Mouse (Mus musculus): ENCODE data around the gene Tmem106a. TPM values are rescaled to one million over a fixed set of nuclear protein-coding genes. Genes with fewer than 3 reads are reported as not detected.
"Not testable (repeated sequence)": the region's sequence is repeated elsewhere in the genome, so short reads cannot be mapped to it uniquely, and the experiment has no call there.

The Tmem106a gene
- polyA plus RNA-seq, 1 experiment from 2014 or later: 1.5 TPM

GRCm38 (mm10) chr11:101610445-101610844 lies 28.4 kb downstream of the Tmem106a start:
- H3K27me3 ChIP-seq (ENCODE audit: poor library complexity, severe bottlenecking): no peaks in the 10 kb centered on the region
- DNase-seq (ENCODE audit: extremely low spot score, low spot score): no peak
- no peak overlapping the region for H3K27ac ChIP-seq
- H3K4me3 ChIP-seq: no peak overlapping the region
- H3K9me3 ChIP-seq: no peaks in the 10 kb centered on the region
- H3K4me1 ChIP-seq: peaks cover 27% of the 10 kb centered on the region
- no peaks in the 10 kb centered on the region for H3K36me3 ChIP-seq (replicated peaks)
- 42% methylated on average over 11 of the region's 11 CpGs for WGBS

GRCm38 (mm10) chr11:101613596-101613995 lies 31.6 kb downstream of the Tmem106a start:
- Histone ChIP-seq H3K27me3 (ENCODE audit: poor library complexity, severe bottlenecking) (no peaks in the 10 kb centered on the region), H3K36me3 (replicated peaks) (no peaks in the 10 kb centered on the region), H3K4me3 (no peak overlapping the region), H3K4me1 (peaks cover 51% of the 10 kb centered on the region), H3K9me3 (no peaks in the 10 kb centered on the region), H3K27ac (no peak overlapping the region)
- WGBS: 81% methylated on average over 6 of the region's 6 CpGs
- DNase-seq (ENCODE audit: extremely low spot score, low spot score): no peak

- DNase-seq (ENCODE audit: extremely low spot score, low spot score): no peak
- Histone ChIP-seq H3K27me3 (ENCODE audit: poor library complexity, severe bottlenecking) (no peaks in the 10 kb centered on the region), H3K4me3 (no peak overlapping the region), H3K36me3 (replicated peaks) (no peaks in the 10 kb centered on the region), H3K27ac (no peak overlapping the region), H3K9me3 (no peaks in the 10 kb centered on the region), H3K4me1 (peaks cover 54% of the 10 kb centered on the region)
- WGBS: 65% methylated on average over 4 of the region's 4 CpGs
Observed at GRCm38 (mm10) chr11:101614116-101614515, 32.1 kb downstream of the Tmem106a start.

- Histone ChIP-seq H3K4me3 (no peak overlapping the region), H3K27ac (no peak overlapping the region), H3K9me3 (no peaks in the 10 kb centered on the region), H3K4me1 (peaks cover 52% of the 10 kb centered on the region), H3K27me3 (ENCODE audit: poor library complexity, severe bottlenecking) (no peaks in the 10 kb centered on the region), H3K36me3 (replicated peaks) (no peaks in the 10 kb centered on the region)
- 87% methylated on average over 6 of the region's 6 CpGs for WGBS
- DNase-seq (ENCODE audit: extremely low spot score, low spot score): no peak
Observed at GRCm38 (mm10) chr11:101615380-101615779, 33.3 kb downstream of the Tmem106a start.

- peaks cover 47% of the 10 kb centered on the region for H3K4me1 ChIP-seq
- DNase-seq (ENCODE audit: extremely low spot score, low spot score): no peak
- WGBS: 95% methylated on average over 8 of the region's 8 CpGs
- H3K27me3 ChIP-seq (ENCODE audit: poor library complexity, severe bottlenecking): no peaks in the 10 kb centered on the region
- no peak overlapping the region for H3K27ac ChIP-seq
- no peaks in the 10 kb centered on the region for H3K36me3 ChIP-seq (replicated peaks)
- H3K9me3 ChIP-seq: no peaks in the 10 kb centered on the region
- H3K4me3 ChIP-seq: no peak overlapping the region
Observed at GRCm38 (mm10) chr11:101616104-101616503, 34.1 kb downstream of the Tmem106a start.

- H3K9me3 ChIP-seq: no peaks in the 10 kb centered on the region
- peak overlapping the region; percentile 84 for H3K27ac ChIP-seq
- peak; percentile 24 for DNase-seq (ENCODE audit: extremely low spot score, low spot score)
- no peaks in the 10 kb centered on the region for H3K36me3 ChIP-seq (replicated peaks)
- no peaks in the 10 kb centered on the region for H3K27me3 ChIP-seq (ENCODE audit: poor library complexity, severe bottlenecking)
- peaks cover 47% of the 10 kb centered on the region for H3K4me1 ChIP-seq
- H3K4me3 ChIP-seq: peak overlapping the region; percentile 42
- WGBS: 15% methylated on average over 18 of the region's 18 CpGs
Observed at GRCm38 (mm10) chr11:101616948-101617767, 35.1 kb downstream of the Tmem106a start.

GRCm38 (mm10) chr11:101617849-101618248 lies 35.8 kb downstream of the Tmem106a start:
- Histone ChIP-seq H3K27ac (peak overlapping the region; percentile 84), H3K36me3 (replicated peaks) (no peaks in the 10 kb centered on the region), H3K27me3 (ENCODE audit: poor library complexity, severe bottlenecking) (no peaks in the 10 kb centered on the region), H3K4me3 (peak overlapping the region; percentile 42), H3K9me3 (no peaks in the 10 kb centered on the region), H3K4me1 (peaks cover 47% of the 10 kb centered on the region)
- 6% methylated on average over 8 of the region's 8 CpGs for WGBS
- peak; percentile 83 for DNase-seq (ENCODE audit: extremely low spot score, low spot score)

- DNase-seq (ENCODE audit: extremely low spot score, low spot score): no peak
- 80% methylated on average over 3 of the region's 3 CpGs for WGBS
- peaks cover 43% of the 10 kb centered on the region for H3K4me1 ChIP-seq
- no peaks in the 10 kb centered on the region for H3K27me3 ChIP-seq (ENCODE audit: poor library complexity, severe bottlenecking)
- H3K36me3 ChIP-seq (replicated peaks): no peaks in the 10 kb centered on the region
- H3K27ac ChIP-seq: peak overlapping the region; percentile 84
- H3K4me3 ChIP-seq: peak overlapping the region; percentile 42; the same call in 1 of the 2 replicates
- no peaks in the 10 kb centered on the region for H3K9me3 ChIP-seq
Observed at GRCm38 (mm10) chr11:101618596-101618995, 36.6 kb downstream of the Tmem106a start.

- H3K9me3 ChIP-seq; H3K27ac ChIP-seq; H3K4me3 ChIP-seq; H3K36me3 ChIP-seq (replicated peaks); H3K27me3 ChIP-seq (ENCODE audit: poor library complexity, severe bottlenecking); DNase-seq (ENCODE audit: extremely low spot score, low spot score): not testable (repeated sequence)
- H3K4me1 ChIP-seq: peaks cover 27% of the 10 kb centered on the region
- WGBS: 92% methylated on average over 11 of the region's 11 CpGs
Observed at GRCm38 (mm10) chr11:101620022-101620655, 38.1 kb downstream of the Tmem106a start.

GRCm38 (mm10) chr11:101626649-101626994 lies 44.6 kb downstream of the Tmem106a start:
- WGBS: 6% methylated on average over 8 of the region's 8 CpGs

GRCm38 (mm10) chr11:101626995-101627856 lies 45.2 kb downstream of the Tmem106a start, which contains the start of gene Rdm1:
Gene Rdm1 (plus strand): TSS chr11:101627195.
- Histone ChIP-seq H3K4me3 (peak within 1 kb of the TSS; percentile 68), H3K36me3 (replicated peaks) (no peaks in the 10 kb centered on the region), H3K27me3 (ENCODE audit: poor library complexity, severe bottlenecking) (no peaks in the 10 kb centered on the region), H3K4me1 (peaks cover 21% of the 10 kb centered on the region), H3K9me3 (no peaks in the 10 kb centered on the region), H3K27ac (peak within 1 kb of the TSS; percentile 98)
- under 1% methylated on average over 34 of the region's 34 CpGs for WGBS
- DNase-seq (ENCODE audit: extremely low spot score, low spot score): peak; percentile 89

More at GRCm38 (mm10) chr11:101626649-101626994, 44.6 kb downstream of the Tmem106a start:
- Histone ChIP-seq H3K27me3 (ENCODE audit: poor library complexity, severe bottlenecking) (no peaks in the 10 kb centered on the region), H3K36me3 (replicated peaks) (no peaks in the 10 kb centered on the region), H3K4me3 (peak overlapping the region; percentile 68), H3K27ac (peak overlapping the region; percentile 98), H3K4me1 (peaks cover 21% of the 10 kb centered on the region), H3K9me3 (no peaks in the 10 kb centered on the region)
- no peak for DNase-seq (ENCODE audit: extremely low spot score, low spot score)

- peak overlapping the region; percentile 68 for H3K4me3 ChIP-seq
- under 1% methylated on average over 33 of the region's 33 CpGs for WGBS
- DNase-seq (ENCODE audit: extremely low spot score, low spot score): peak; percentile 95
- peak overlapping the region; percentile 98 for H3K27ac ChIP-seq
- H3K4me1 ChIP-seq: peaks cover 21% of the 10 kb centered on the region
- no peaks in the 10 kb centered on the region; the same call in 1 of the 2 replicates for H3K36me3 ChIP-seq (replicated peaks)
- no peaks in the 10 kb centered on the region for H3K27me3 ChIP-seq (ENCODE audit: poor library complexity, severe bottlenecking)
- H3K9me3 ChIP-seq: no peaks in the 10 kb centered on the region
Observed at GRCm38 (mm10) chr11:101627857-101628559, 46.0 kb downstream of the Tmem106a start.

Measured in forebrain, embryonic 10.5 days (tissue).